Mouse (Mus musculus): ENCODE data around the gene Mtch1.

- TF ChIP-seq EP300 (IDR thresholded peaks at IDR 0.05; ENCODE audit: low read depth) (no peak), CTCF (IDR thresholded peaks at IDR 0.05; ENCODE audit: low read depth) (no peak)
These were observed 38.0 kb upstream of the Mtch1 start for GRCm38 (mm10) chr17:29385746-29386145.

All from heart, postnatal 0 days (tissue).